In genomic region chr13:48192476-48192875, GRCm38 (mm10) we compare ENCODE assay signal across 33 mouse cellular contexts.
DNase-seq lines count a peak whose midpoint lies in the region; ATAC-seq and TF ChIP-seq lines count a peak whose summit lies in the region.
"Had no signal": no experiment of that assay in that cellular context is flagged by ENCODE, and none has a peak within 500 bp of the region (broad histone marks: within the 10 kb centered on the region; RNA-seq: fewer than 3 reads in every experiment).

No protein-coding gene starts in this region.

- no peak overlapping the region for H3K4me2 ChIP-seq in heart, postnatal 0 days (ENCODE audit: low read depth, low read length)
- H3K4me2 ChIP-seq in midbrain, embryonic 15.5 days = no peak overlapping the region
- no peak overlapping the region for H3K4me2 ChIP-seq in hindbrain, embryonic 14.5 days (replicated peaks)
- H3K4me2 ChIP-seq: forebrain, embryonic 13.5 days; heart, embryonic 12.5 days; hindbrain, embryonic 15.5 days; kidney, embryonic 15.5 days; limb, embryonic 15.5 days; liver, embryonic 13.5 days; midbrain, embryonic 11.5 days; neural tube, embryonic 12.5 days had no signal

- no peak overlapping the region for H3K9ac ChIP-seq in heart, postnatal 0 days (replicated peaks; ENCODE audit: low read depth, low read length)
- H3K9ac ChIP-seq in midbrain, embryonic 15.5 days = no peak overlapping the region
- H3K9ac ChIP-seq in hindbrain, embryonic 14.5 days = no peak overlapping the region
- H3K9ac ChIP-seq: forebrain, embryonic 13.5 days; heart, embryonic 12.5 days; hindbrain, embryonic 15.5 days; kidney, embryonic 15.5 days; limb, embryonic 15.5 days; liver, embryonic 13.5 days; neural tube, embryonic 12.5 days had no signal

- no peaks in the 10 kb centered on the region for H3K4me1 ChIP-seq in heart, postnatal 0 days (ENCODE audit: control insufficient read depth, insufficient read depth)
- H3K4me1 ChIP-seq in testis, adult 2 months (ENCODE audit: control insufficient read depth, insufficient read depth, low read length) = no peaks in the 10 kb centered on the region
- no peaks in the 10 kb centered on the region for H3K4me1 ChIP-seq in midbrain, embryonic 15.5 days
- H3K4me1 ChIP-seq in hindbrain, embryonic 14.5 days (replicated peaks; ENCODE audit: control insufficient read depth, insufficient read depth, low read length) = no peaks in the 10 kb centered on the region
- H3K4me1 ChIP-seq: forebrain, embryonic 13.5 days; heart, embryonic 12.5 days; hindbrain, embryonic 15.5 days; kidney, embryonic 15.5 days; limb, embryonic 15.5 days; liver, embryonic 13.5 days; neural tube, embryonic 12.5 days had no signal

- no peak for TF ChIP-seq EP300 in heart, postnatal 0 days (IDR thresholded peaks at IDR 0.05; ENCODE audit: low read depth)

- no peak for ATAC-seq in heart, postnatal 0 days (ENCODE audit: insufficient read depth, low read depth)
- no peak for ATAC-seq in midbrain, embryonic 15.5 days (replicated peaks)
- no peak for ATAC-seq in hindbrain, embryonic 14.5 days (ENCODE audit: low FRiP score)
- ATAC-seq: forebrain, embryonic 13.5 days; inflammation-experienced regulatory T-cells, adult 6 months; Patski had no signal

- H3K9me3 ChIP-seq in heart, postnatal 0 days (replicated peaks; ENCODE audit: control insufficient read depth, low read length) = no peaks in the 10 kb centered on the region
- H3K9me3 ChIP-seq in midbrain, embryonic 15.5 days = no peaks in the 10 kb centered on the region
- H3K9me3 ChIP-seq in hindbrain, embryonic 14.5 days (ENCODE audit: control insufficient read depth, low read length) = no peaks in the 10 kb centered on the region
- H3K9me3 ChIP-seq: forebrain, embryonic 13.5 days; heart, embryonic 12.5 days; hindbrain, embryonic 15.5 days; kidney, embryonic 15.5 days; liver, embryonic 13.5 days; neural tube, embryonic 12.5 days had no signal

- no peak overlapping the region for H3K27ac ChIP-seq in heart, postnatal 0 days (ENCODE audit: low read depth)
- H3K27ac ChIP-seq in testis, adult 2 months (ENCODE audit: control insufficient read depth, insufficient read depth, low read depth, low read length) = no peak overlapping the region
- H3K27ac ChIP-seq in midbrain, embryonic 15.5 days = no peak overlapping the region
- no peak overlapping the region for H3K27ac ChIP-seq in hindbrain, embryonic 14.5 days
- H3K27ac ChIP-seq: forebrain, embryonic 13.5 days; gastrocnemius, adult 2 months; hindbrain, embryonic 15.5 days; kidney, embryonic 15.5 days; limb, embryonic 15.5 days; liver, embryonic 13.5 days; neural tube, embryonic 12.5 days had no signal

- H3K27me3 ChIP-seq in heart, postnatal 0 days (ENCODE audit: control insufficient read depth, insufficient read depth, low read length) = no peaks in the 10 kb centered on the region
- H3K27me3 ChIP-seq in testis, adult 2 months (ENCODE audit: control insufficient read depth, insufficient read depth, low read length) = no peaks in the 10 kb centered on the region
- no peaks in the 10 kb centered on the region for H3K27me3 ChIP-seq in midbrain, embryonic 15.5 days (replicated peaks)
- H3K27me3 ChIP-seq in hindbrain, embryonic 14.5 days (ENCODE audit: control insufficient read depth, insufficient read depth, low read length) = no peaks in the 10 kb centered on the region
- H3K27me3 ChIP-seq: forebrain, embryonic 13.5 days; heart, embryonic 12.5 days; hindbrain, embryonic 15.5 days; kidney, embryonic 15.5 days; limb, embryonic 15.5 days; liver, embryonic 13.5 days; neural tube, embryonic 12.5 days; Patski had no signal

- TF ChIP-seq CTCF in heart, postnatal 0 days (IDR thresholded peaks at IDR 0.05; ENCODE audit: low read depth) = no peak
- TF ChIP-seq CTCF in testis, adult 2 months (IDR thresholded peaks at IDR 0.05; ENCODE audit: control insufficient read depth, insufficient read depth, insufficient replicate concordance, low read depth, low read length) = no peak

- WGBS in heart, postnatal 0 days = 88% methylated on average over 2 of the region's 2 CpGs
- 92% methylated on average over 2 of the region's 2 CpGs for WGBS in midbrain, embryonic 15.5 days
- WGBS in hindbrain, embryonic 14.5 days = 92% methylated on average over 2 of the region's 2 CpGs

- DNase-seq in heart, postnatal 0 days (ENCODE audit: low spot score) = peak; percentile 12
- DNase-seq in heart, adult 8-10 months (ENCODE audit: low spot score) = no peak
- DNase-seq in testis, postnatal 14 days (ENCODE audit: low spot score) = no peak
- DNase-seq in ZHBTc4 (ENCODE audit: low read depth, low spot score) = peak; percentile 19
- DNase-seq in hindbrain, embryonic 14.5 days (ENCODE audit: low spot score) = no peak
- DNase-seq: adrenal gland, adult 2 months; adrenal gland, postnatal 36 days; B cell, adult 2 months; cerebellum, adult 18-20 months; cerebellum, postnatal 10 days; gastrocnemius, adult 2 months; gastrocnemius, postnatal 36 days; heart, adult 18-20 months; heart, postnatal 10 days; kidney, adult 11 months; kidney, postnatal 4 days; liver, embryonic 13.5 days; lung, adult 18-20 months; lung, postnatal 36 days; thymus, postnatal 14 days had no signal

- H3K4me3 ChIP-seq in heart, postnatal 0 days (ENCODE audit: low read depth, low read length) = no peak overlapping the region
- peak overlapping the region; percentile 54; the same call in 1 of the 2 replicates for H3K4me3 ChIP-seq in testis, adult 2 months (ENCODE audit: control insufficient read depth, low read depth, low read length)
- H3K4me3 ChIP-seq in midbrain, embryonic 15.5 days = no peak overlapping the region
- H3K4me3 ChIP-seq in hindbrain, embryonic 14.5 days (replicated peaks; ENCODE audit: low read length) = no peak overlapping the region
- H3K4me3 ChIP-seq: forebrain, embryonic 13.5 days; gastrocnemius, adult 2 months; heart, embryonic 12.5 days; hindbrain, embryonic 15.5 days; kidney, embryonic 15.5 days; limb, embryonic 15.5 days; liver, embryonic 13.5 days; myocyte; neural tube, embryonic 12.5 days had no signal

- H3K36me3 ChIP-seq in heart, postnatal 0 days (replicated peaks; ENCODE audit: control insufficient read depth, insufficient read depth, low read length) = no peaks in the 10 kb centered on the region
- H3K36me3 ChIP-seq in testis, adult 2 months (ENCODE audit: control insufficient read depth, insufficient read depth, low read length) = no peaks in the 10 kb centered on the region
- no peaks in the 10 kb centered on the region for H3K36me3 ChIP-seq in midbrain, embryonic 15.5 days (replicated peaks)
- no peaks in the 10 kb centered on the region for H3K36me3 ChIP-seq in hindbrain, embryonic 14.5 days (replicated peaks; ENCODE audit: control insufficient read depth, insufficient read depth)
- H3K36me3 ChIP-seq: G1E; heart, embryonic 12.5 days; hindbrain, embryonic 15.5 days; kidney, embryonic 15.5 days; limb, embryonic 15.5 days; liver, embryonic 13.5 days; neural tube, embryonic 12.5 days had no signal

- TF ChIP-seq POLR2A in testis, adult 2 months (IDR thresholded peaks at IDR 0.05; ENCODE audit: control insufficient read depth, low read depth, low read length) = no peak

Comparison
In these comparisons a context has a peak if more than half of its experiments do, and no peak if none do; other contexts are left out.
1. DNase-seq: peak in heart, postnatal 0 days (single experiment) and ZHBTc4 (single experiment); none in heart, adult 8-10 months (single experiment), testis, postnatal 14 days (single experiment) and hindbrain, embryonic 14.5 days (single experiment).